Mouse (Mus musculus) 416B (cell line): Measurements from ENCODE around the gene Dtx1.

ENCODE experiments used
- DNase-seq: peaks from one replicate; pipeline ENCODE4 v3.0.0; 2011; ENCODE audit warnings: low read depth

The Dtx1 gene

DNA sequence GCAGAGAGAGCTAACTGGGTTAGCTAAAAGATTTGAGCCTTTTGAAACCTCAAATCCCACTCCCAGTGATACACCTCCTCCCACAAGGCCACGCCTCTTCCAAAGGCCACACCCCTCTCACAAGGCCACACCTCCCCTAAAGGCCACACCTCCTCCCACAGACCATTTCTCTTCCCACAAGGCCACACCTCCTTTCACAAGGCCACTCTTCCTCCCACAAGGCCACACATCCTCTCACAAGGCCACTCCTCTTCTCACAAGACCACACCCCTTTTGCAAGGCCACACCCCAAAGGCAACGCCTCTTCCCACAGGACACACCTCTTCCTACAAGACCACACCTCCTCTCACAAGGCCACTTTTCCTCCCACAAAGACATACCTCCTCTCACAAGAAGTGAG is 34.2 kb downstream of the Dtx1 start:
- peak; percentile 86 for DNase-seq

DNA sequence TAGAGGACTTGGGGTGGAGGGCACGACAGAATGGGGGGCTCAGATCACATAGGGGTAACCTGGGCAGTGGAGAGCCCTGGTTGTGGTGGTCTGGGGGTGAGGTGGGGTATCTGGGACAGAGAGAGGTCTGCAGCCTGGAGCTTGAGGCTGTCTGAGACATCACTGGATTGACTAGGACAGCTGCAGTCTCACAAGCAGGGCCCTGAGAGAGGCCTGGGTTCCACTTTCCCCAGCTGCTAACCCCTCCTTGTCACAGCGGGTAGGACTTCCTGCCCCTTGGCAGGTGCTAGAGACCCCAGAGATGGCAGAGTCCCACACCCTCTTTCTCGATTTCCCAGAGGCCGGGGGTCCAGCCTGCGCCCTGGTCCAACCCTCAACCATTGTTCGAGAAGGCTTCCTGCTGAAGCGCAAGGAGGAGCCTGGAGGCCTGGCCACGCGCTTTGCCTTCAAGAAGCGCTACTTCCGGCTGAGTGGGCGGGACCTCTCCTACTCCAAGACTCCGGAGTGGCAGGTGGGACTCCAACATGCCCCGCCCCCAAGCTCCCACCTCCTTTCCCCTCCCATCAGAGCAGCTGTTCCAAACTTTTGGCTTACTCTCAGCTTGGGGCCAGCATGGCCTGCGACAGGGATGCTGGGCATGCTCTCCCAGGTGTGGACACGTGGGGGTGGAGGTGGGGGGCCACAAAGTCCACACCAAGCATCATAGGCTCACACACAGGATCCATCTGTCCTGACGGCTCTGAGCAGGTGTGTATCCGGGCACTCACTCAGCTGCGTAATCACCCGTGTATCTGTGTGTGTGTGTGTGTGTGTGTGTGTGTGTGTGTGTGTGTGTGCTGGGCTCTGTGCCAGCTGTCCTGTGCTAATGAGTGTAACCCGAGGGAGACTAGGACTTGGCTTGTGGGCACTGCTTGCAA is 37.2 kb downstream of the Dtx1 start:
- peak; percentile 31 for DNase-seq

DNA sequence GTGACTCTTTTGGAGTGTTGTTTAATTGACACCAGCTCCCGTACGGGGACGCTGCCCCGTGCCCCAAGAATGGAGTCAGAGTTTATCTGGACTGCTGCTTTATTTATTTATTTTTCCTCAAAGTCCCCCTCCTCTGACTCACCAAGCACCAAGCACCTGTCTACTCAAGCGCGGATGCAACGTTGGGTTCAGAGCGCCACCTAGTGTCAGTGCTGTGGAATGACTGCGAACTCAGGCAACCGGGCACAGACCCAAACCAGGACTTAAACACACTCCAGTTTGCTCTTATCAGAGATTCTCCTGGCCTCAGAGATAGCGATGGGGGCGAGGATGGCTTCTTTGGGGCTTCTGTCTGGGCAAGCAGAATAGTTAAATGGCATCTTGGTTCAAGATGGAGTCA is 38.1 kb downstream of the Dtx1 start:
- DNase-seq: peak; percentile 76

DNA sequence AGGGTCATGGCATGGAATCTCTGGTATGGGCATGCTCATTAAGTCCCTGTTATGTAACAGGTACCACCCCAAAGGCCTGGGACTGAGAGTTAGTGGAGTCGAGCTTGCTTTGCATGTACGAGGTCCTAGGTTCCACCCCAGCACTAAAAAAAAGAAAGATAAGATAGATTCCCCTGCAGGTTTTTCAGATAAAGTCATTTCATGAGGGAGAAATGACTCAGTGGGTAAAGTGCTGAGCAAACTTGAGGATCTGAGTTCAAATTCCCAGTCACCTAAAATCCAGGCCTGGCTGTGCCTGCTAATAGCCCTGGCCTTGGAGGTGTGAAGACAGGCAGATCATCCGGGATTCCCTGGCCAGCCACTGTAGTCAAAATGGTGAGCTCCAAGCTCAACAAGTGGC is 39.9 kb downstream of the Dtx1 start:
- DNase-seq: no peak

DNA sequence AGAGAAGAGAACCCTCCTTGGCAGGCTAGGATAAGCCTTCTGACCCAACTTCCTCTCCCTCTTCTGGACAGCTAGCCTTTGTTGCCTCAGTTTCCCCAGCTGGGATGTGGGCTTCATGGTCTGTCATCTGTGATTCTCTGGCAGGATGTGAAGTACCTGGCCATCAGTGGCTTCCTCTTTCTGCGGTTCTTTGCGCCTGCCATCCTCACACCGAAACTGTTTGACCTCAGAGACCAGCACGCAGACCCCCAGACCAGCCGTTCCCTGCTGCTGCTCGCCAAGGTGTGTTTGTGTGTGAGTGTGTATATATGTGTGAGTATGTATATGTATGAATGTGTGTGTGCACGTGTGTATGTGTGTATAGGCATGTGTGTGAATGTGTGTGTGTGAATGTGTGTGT is 41.6 kb downstream of the Dtx1 start:
- no peak for DNase-seq

DNA sequence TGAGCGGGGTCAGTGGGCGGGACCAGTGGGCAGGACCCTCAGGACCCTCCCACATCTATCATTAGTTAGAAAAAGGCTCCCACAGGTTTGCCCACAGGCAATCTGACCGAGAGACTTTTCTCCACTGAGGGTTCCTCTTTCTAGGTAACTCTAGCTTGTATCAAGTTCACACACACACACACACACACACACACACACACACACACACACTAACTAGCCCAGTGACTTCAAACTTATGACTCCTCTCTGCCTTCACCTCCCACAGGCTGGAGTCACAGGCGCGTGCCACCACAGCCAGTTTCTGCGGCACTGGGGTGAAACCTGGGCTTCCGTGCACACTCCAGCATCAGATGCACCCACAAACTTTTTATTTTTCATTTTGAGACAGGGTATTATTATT is 43.0 kb downstream of the Dtx1 start:
- no peak for DNase-seq

DNA sequence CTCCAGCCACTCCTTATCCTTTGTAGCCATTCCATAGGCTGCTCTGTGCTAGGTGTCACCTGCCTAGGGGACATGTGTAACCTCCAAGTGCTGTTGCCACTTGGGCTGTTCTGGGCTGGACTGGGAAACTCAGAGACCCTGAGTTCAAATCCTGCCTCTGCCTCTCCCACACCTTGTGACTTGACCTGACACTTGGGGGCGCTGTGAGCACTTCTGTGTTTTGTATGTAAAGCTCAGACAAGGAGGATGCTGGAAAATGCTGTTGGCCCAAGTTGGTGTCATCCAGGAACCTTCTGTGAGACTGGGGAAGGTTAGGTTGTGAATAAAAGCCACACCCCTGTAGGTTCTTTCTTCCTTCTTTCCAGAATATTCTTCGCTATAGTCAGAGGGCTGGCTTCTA is 46.8 kb downstream of the Dtx1 start:
- DNase-seq: no peak

DNA sequence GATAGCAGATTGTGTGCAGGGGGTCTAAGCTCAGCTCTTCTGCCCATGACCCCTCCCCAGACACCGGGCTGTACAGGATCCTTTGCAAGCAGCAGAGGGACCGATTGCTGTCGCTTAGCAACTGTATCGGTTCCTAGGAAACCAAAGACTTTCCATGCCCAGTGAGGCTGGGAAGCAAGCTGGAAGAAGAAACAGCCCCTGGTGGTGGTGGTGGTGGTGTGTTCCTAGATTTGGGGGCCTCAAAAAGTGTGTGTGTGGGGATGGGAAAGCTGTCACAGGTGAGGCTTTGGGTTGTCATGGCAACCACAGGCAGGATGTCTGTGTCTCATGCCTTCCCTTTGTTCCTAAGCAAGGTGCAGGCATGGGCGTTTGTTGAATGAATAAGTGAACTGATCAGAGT is 50.9 kb downstream of the Dtx1 start:
- no peak for DNase-seq

DNA sequence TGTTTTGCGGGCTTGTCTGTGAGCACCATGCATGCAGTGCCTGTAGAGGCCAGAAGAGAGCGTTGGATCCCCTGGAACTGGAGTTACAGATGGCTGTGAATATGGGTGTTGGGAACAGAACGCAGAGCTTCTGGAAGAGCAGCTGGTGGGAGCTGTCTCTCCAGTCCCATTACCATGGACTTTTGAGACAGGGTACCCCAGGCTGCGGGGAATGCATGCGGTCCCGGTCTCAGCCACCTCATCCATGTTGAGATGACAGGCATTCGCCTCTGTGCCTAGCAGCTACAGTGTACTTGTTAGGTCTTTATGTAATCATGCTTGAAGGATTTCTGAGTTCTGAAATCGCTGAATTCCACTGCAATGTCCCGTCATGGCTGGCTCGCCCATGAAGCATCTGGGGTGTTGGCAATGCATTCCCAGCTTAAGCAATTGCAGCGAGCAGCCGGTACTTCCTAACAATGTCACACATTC is 55.4 kb downstream of the Dtx1 start:
- DNase-seq: no peak

DNA sequence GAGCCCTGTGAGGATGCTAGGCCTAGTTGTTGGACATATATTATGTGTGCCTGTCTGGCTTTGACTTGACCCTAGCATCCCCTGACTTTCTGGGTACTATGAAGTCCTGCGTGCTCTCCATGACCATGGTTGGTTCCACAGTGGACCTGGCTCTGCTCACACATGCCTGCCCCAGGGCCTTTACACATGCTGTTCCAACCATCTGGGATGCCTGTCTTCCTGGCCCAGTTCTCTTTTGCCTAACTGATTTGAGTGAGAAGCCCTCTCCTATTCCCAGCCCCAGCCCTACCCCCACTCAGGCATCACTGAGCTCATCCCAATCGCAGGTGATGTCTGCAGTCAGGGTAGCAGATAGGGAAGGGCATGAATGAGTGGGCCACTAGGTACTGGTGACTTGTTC is 57.9 kb downstream of the Dtx1 start:
- DNase-seq: no peak

DNA sequence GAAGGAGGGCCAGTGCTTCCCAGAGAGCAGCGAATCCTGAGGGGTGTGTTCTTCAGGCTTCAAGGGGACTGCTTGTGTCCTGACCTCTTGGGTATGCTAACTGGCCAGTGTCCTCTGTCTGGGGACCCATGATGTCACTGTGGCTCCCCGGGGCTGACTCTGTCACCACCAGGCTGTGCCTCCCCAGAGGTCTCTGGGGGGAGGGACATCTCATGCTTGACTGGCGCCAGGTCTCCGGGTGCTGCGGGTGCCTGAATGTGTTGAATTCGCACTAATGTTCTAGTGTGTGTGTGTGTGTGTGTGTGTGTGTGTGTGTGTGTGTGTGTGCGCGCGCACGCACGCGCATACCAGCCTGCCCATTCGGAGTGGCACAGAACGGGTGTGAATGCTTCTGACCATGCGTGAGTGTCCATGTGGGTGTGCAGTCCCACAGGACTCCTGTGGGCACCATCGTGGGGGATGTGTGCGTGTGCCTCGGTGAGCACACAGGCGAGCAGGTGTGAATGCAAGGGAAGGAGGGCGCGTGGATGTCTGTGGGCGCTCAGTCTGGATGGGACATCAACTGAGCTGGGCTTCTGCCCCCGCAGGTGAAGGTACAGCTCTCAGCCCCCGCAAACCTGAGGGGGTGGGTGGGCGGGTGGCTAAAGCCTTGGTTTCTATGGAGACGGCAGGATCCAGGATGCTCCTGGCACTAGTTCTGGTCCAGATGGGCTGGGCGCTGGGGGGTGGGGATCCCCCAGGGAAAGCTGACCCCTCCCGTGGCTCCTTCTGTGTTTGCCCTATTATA is 58.6 kb downstream of the Dtx1 start:
- DNase-seq: no peak

DNA sequence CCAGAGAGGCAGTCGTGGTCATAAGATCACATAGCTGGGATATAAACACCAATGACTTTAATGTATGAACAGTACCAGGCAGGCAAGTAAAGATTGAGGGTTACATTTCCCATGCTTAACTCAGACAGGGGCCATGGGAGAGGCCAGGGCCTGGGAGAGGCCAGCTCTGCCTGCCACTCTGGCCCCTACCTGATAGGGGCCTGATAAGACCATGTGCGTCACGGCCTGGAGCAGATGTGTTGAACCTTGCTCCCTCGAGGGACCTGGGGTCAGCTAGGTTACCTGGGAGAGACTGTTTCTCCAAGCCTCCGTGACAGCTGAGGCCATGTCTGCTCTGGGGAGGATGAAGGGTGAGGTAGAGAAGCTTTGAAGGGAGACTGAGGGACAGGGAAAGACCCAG is 60.5 kb downstream of the Dtx1 start:
- DNase-seq: no peak

DNA sequence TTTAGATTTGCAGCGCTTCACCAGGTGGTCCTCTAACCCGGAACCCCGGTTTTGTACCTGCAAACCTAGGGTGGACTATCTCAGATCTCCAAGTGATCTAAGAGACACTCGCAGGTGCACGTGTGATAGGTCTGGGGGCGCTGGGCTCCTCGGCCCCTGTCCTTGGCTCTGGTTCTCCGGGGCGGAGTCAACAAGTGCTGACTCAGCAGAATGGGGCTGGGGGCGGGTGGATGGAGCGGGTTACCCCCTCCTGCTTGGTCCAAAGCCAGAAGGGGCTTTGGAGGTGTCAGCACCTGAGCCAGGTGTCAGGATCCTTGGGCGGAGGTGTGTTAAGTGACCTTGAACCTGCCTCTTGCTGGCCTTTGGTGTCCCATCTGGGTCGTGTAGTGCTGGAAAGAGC is 61.8 kb downstream of the Dtx1 start:
- DNase-seq: no peak

DNA sequence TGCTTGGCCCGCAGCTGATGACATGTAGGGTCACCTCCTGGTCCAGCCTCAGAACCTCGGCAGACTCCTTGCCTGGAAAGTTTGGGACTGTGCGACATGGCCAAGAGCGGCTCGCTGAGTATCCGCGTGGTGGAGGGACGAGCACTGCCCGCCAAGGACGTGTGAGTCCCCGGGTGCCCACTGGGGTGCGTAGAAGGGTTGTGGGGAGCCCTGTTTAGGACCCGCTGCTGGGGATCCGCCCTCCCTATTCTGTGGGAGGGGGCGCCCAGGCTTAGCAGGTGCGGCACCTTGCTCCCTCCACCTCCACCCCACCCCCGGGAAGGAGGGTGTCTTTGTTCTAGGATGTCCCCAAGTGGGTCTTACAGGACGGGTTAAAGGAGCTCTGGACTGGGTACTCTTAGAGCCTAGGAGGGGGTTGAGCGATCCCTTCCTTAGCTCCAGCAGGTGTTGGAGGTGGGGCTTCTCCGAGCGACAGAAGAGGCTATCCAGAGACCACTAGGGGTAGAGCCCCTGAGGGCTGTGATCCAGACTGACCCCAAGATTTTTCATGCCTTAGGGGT is 62.3 kb downstream of the Dtx1 start:
- DNase-seq: no peak

DNA sequence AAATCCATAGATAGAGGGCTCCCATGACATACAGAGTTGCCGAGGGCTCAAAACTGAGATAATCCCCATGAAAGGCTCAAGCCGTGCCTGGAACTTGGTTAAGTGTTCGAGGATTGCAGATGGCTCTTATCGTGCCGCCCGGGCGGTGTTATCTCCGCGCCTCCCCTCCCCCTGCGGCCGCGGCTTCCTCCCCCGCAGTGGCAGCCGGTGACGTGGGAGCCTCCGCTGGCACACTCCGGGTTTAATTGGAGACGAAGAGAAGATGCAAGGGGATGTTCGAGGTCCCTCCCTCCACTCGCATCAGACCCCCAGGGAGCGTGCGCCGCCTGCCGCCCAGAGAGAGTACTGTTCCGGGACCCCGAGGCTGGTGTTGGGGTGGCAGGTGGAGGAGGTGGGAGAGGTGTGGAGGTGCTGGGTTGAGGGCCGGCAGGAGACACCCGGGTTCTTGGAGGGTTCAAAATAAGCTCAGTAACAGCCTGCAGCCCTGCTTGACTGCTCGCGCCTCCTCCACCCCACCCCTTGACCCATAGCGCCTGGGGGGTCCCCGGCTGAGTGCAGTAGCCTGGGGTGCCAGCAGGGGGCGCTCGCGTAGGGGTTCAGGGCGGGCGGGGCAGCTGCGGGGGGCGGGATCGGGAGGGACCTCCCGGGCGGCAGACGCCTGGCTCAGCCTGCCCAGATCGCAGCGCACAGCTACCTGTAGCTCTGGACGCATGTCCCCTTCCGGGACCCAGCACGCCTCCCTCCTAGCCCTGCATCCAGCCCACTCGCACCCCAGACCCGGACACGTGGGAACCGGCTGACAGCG is 63.0 kb downstream of the Dtx1 start, which contains the start of gene Rasal1:
Rasal1 (plus strand) TSS at position 244 of the 805 bp plus-strand sequence.
- DNase-seq: peak; percentile 84

DNA sequence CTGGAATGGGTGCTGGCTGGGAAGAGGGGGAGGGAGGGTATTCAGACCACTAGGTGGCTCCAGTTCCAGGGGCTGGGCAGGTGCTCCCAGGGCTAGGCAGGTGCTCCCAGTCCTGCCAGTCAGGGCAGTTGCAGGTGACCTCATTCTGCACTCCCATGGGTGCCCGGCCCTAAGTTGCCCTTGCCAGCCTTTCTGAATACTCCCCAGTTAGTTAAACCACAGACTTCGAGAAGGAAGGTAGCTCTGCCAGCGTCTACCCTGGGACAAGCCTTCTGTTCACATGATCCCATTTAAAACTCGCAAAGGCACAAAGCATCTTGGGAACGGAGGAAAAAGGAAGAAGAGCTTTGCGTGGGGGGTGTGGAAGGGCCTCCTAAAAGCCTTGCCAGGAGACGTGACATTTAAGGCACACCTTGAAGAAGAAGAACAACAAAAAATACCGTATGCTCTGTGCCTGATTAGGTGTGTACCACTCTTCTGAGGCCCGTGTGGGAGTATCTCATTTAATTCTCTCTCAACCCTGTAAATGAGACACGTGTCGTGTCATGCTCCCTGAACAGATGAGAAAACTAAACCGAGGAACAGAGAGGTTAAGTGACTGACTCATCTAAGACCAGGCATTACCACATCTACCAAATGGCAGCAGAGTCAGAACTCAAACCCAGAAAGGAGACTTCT is 63.8 kb downstream of the Dtx1 start:
- DNase-seq: peak; percentile 67

DNA sequence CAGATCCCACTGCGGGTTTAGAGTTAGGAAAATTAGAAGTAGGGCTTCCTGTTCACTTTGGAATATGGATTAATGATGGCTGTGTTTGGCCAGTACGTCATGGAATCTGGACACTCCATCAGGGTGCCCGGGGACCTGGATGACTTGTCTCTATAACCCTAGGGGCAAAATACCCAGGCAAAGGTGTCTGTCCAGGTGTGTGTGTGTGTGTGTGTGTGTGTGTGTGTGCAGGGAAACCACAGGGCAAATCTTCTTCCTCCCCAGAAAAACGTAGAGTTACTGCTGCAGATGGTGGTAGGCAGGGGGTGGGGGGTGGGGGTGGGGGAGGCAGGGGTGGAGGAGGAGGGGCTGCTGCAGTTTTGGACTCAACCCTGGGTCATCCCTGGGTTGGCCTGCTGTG is 64.4 kb downstream of the Dtx1 start:
- DNase-seq: no peak

DNA sequence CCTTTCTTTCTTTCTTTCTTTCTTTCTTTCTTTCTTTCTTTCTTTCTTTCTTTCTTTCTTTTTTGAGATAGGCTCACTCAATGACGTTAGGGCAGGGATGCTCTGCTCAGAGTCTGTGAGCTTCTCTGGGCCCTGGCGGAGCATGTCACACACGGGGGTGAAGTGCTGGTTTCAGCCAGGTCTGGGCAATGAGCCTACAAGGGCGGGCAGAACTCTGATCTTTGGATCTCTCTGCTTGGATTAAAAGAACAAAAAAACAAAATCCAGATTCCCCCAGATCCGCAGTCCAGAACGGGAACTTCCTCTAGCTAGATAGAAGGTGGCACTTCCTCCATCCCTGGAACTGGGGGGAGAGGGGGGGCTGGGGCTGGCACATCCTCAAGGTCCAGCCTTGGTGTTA is 65.9 kb downstream of the Dtx1 start:
- DNase-seq: no peak

DNA sequence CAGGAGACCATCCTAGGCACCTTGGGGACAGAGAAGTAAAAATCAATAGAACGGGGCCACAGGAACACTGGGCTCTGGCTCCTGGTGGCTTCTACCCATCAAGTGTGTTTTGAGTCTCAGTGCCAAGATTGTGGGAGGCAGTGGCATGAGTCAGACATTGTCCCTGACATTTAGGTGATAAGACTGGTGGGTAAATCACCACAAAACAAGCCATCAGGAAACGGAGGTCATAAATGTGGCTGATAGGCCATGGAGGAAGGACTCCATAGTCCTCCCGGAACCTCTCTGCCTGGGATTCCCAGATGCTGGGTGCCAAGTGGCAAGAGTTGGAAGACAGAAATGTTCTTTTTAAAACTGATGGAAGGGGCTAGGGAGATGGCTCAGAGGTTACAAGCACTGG is 67.5 kb downstream of the Dtx1 start:
- peak; percentile 96 for DNase-seq

DNA sequence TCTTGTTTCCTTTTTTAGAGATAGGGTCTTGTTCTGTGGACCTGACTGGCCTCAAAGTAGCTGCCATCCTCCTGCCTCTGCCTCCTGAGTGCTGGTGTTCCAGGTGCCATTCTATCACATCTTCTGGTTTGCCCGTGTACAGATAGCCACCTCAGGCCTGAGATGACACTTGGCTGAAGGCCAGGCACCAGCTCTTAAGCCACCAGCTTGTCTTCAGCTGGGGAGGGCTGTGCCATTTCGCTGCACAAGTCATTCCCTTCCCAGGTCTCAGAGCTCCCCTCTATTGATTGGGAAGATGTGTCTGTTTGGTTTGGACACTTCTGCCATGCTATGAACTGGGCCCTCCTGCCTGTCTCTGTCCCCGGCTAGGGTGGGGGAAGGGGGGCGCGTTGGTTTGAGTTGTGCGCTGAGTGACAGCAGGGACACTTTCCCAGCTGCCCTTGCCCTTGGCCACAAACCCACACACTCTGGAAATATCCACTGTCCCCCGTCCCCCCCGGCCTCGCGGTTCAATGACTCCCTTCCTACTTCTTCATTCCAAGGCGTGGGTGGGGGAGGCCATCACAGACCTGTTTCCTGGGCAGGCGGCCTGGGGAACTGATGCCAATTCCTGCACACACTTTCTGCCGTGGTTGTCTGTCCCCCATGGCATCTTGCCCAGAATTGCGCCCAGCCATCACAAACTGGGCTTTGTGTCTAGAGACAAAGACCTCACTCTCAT is 68.2 kb downstream of the Dtx1 start:
- peak; percentile 92 for DNase-seq

DNA sequence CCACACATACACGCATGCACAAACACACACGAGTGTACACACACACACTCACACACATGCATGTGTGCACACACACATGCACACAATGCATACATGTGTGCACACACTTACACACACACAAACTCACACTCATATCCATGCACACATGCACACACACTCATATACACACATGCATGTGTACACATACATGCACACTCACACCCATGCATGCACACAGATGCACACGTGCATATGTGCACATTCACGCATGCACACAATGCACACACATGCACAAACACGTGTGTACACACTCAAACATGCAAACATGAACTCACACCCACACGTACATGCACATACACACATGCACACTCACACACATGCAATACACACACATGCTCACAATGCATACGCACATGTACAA is 71.6 kb downstream of the Dtx1 start:
- no peak for DNase-seq
